ENCODE assay signal across 13 mouse cellular contexts in genomic region chr3:136421969-136422614, GRCm38 (mm10).
A peak's percentile ranks its signal among the peaks of the same experiment; 100 is the strongest.
DNase-seq lines count a peak whose midpoint lies in the region; ATAC-seq lines count a peak whose summit lies in the region.
"Had no signal": no experiment of that assay in that cellular context is flagged by ENCODE, and none has a peak within 500 bp of the region (broad histone marks: within the 10 kb centered on the region; RNA-seq: fewer than 3 reads in every experiment).

No protein-coding gene starts in this region.

- no peak overlapping the region for H3K4me2 ChIP-seq in kidney, embryonic 15.5 days
- H3K4me2 ChIP-seq: intestine, embryonic 15.5 days; limb, embryonic 13.5 days had no signal

- no peaks in the 10 kb centered on the region for H3K27me3 ChIP-seq in kidney, embryonic 15.5 days
- H3K27me3 ChIP-seq in hindbrain, embryonic 10.5 days (ENCODE audit: insufficient read depth, poor library complexity, severe bottlenecking), result no peaks in the 10 kb centered on the region
- H3K27me3 ChIP-seq: intestine, embryonic 15.5 days; limb, embryonic 13.5 days had no signal

- no peaks in the 10 kb centered on the region for H3K36me3 ChIP-seq in kidney, embryonic 15.5 days
- no peaks in the 10 kb centered on the region for H3K36me3 ChIP-seq in hindbrain, embryonic 10.5 days
- H3K36me3 ChIP-seq: intestine, embryonic 15.5 days; limb, embryonic 13.5 days had no signal

- intact Hi-C loops in heart, postnatal 25 days (cut with DNase I), result no loop called here

- ATAC-seq in kidney, embryonic 15.5 days (replicated peaks; ENCODE audit: low FRiP score), result no peak
- ATAC-seq in megakaryocyte progenitor cell, adult 5-6 weeks (replicated peaks; ENCODE audit: poor library complexity), result peak; percentile 45
- ATAC-seq: CD4-positive, CD25-positive, alpha-beta regulatory T cell, adult 4 months; intestine, embryonic 15.5 days; midbrain, embryonic 16.5 days had no signal

- no peak overlapping the region for H3K9ac ChIP-seq in kidney, embryonic 15.5 days
- H3K9ac ChIP-seq: intestine, embryonic 15.5 days; limb, embryonic 13.5 days had no signal

- WGBS in kidney, embryonic 15.5 days, result 69% methylated on average over 10 of the region's 10 CpGs
- 86% methylated on average over 10 of the region's 10 CpGs for WGBS in hindbrain, embryonic 10.5 days

- no peak overlapping the region for H3K27ac ChIP-seq in kidney, embryonic 15.5 days
- H3K27ac ChIP-seq in hindbrain, embryonic 10.5 days, result no peak overlapping the region
- H3K27ac ChIP-seq: intestine, embryonic 15.5 days; limb, embryonic 13.5 days had no signal

- H3K4me1 ChIP-seq in kidney, embryonic 15.5 days, result peaks cover 7% of the 10 kb centered on the region; the same call in 1 of the 2 replicates
- no peaks in the 10 kb centered on the region for H3K4me1 ChIP-seq in hindbrain, embryonic 10.5 days (replicated peaks)
- H3K4me1 ChIP-seq: intestine, embryonic 15.5 days; limb, embryonic 13.5 days had no signal

- no peak overlapping the region for H3K4me3 ChIP-seq in kidney, embryonic 15.5 days (replicated peaks)
- H3K4me3 ChIP-seq in hindbrain, embryonic 10.5 days, result no peak overlapping the region
- H3K4me3 ChIP-seq: intestine, embryonic 15.5 days; limb, embryonic 13.5 days had no signal

- H3K9me3 ChIP-seq in kidney, embryonic 15.5 days (replicated peaks), result no peaks in the 10 kb centered on the region
- no peaks in the 10 kb centered on the region for H3K9me3 ChIP-seq in hindbrain, embryonic 10.5 days
- H3K9me3 ChIP-seq: intestine, embryonic 15.5 days; limb, embryonic 13.5 days had no signal

- DNase-seq in kidney, adult 18-20 months, result peak; percentile 17
- DNase-seq in heart, adult 8-10 months (ENCODE audit: low spot score), result peak; percentile 24
- DNase-seq in heart, postnatal 25 days (ENCODE audit: low spot score), result peak; percentile 17
- DNase-seq in cerebellum, adult 9-10 months, result no peak
- no peak for DNase-seq in hindbrain, embryonic 10.5 days (ENCODE audit: low spot score)
- DNase-seq: lung, postnatal 10 days; thymus, postnatal 14 days had no signal

Comparison
In these comparisons a context has a peak if more than half of its experiments do, and no peak if none do; other contexts are left out.
1. DNase-seq: peak in kidney, adult 18-20 months (single experiment), heart, adult 8-10 months (single experiment) and heart, postnatal 25 days (single experiment); none in cerebellum, adult 9-10 months (single experiment) and hindbrain, embryonic 10.5 days (single experiment).